Mouse (Mus musculus): Measurements from ENCODE around the gene Nppb.

DNA sequence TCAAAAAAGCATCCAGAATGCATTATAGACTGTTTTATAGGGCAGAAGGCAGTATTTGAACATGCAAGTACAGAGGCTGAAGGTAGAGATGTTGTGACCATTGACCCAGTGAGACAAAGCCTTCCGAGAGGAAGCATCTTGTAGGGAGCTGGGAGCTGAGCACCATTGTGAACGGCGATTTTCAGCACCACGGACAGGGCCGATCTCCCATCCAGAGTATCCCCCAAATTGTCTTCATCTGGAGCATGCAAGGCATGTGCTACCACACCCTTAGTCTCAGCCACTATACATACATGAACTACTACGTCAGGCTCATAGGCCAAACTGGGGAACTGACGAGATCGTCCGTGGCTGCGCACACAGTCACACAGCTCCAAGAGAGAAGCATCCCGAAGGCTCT, 28.4 kb upstream of the Nppb start:
- TF ChIP-seq POLR2A (IDR thresholded peaks at IDR 0.05; ENCODE audit: low read depth, low read length), result no peak
- no peak for TF ChIP-seq CTCF (IDR thresholded peaks at IDR 0.05; ENCODE audit: borderline replicate concordance, insufficient read depth, low read length)

All from embryonic fibroblast, embryonic 13.5 days (primary cell).